Mouse (Mus musculus): ENCODE data around the gene 1810055G02Rik. TPM values are rescaled to one million over a fixed set of nuclear protein-coding genes. Genes with fewer than 3 reads are reported as not detected.

The 1810055G02Rik gene
- polyA plus RNA-seq, 1 experiment from 2014 or later, result 33.4 TPM

DNA sequence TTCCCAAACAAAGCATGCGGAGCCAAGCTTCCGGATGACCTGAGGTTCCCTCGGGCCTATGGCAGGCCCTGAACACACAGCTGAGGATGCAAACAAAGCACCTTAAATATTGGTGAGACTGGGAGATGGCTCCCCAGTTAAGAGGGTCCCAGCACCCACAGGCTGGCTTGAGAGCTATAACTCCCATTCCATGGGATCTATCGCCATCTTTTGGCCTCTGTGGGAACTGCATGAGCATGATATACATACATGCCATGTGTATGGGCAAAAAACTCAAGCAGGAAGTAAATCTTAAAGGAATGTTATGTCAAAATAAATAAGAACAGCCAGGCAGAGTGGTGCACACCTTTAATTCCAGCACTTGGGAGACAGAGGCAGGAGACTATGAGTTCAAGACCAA, 15.8 kb downstream of the 1810055G02Rik start:
- WGBS, result 78% methylated on average over 4 of the region's 4 CpGs
- H3K4me1 ChIP-seq (ENCODE audit: control insufficient read depth, insufficient read depth, low read length), result peaks cover 8% of the 10 kb centered on the region
- H3K27me3 ChIP-seq (ENCODE audit: control insufficient read depth, insufficient read depth, low read depth, low read length), result no peaks in the 10 kb centered on the region
- no peak for ATAC-seq
- no peaks in the 10 kb centered on the region for H3K9me3 ChIP-seq (replicated peaks; ENCODE audit: control insufficient read depth, low read length, poor library complexity, severe bottlenecking)
- H3K4me2 ChIP-seq (ENCODE audit: low read length), result no peak overlapping the region
- H3K36me3 ChIP-seq (ENCODE audit: control insufficient read depth, insufficient read depth, low read length), result no peaks in the 10 kb centered on the region
- H3K4me3 ChIP-seq (ENCODE audit: low read depth, low read length), result no peak overlapping the region
- no peak overlapping the region for H3K9ac ChIP-seq (ENCODE audit: low read depth, low read length)
- no peak overlapping the region for H3K27ac ChIP-seq (ENCODE audit: low read length)

DNA sequence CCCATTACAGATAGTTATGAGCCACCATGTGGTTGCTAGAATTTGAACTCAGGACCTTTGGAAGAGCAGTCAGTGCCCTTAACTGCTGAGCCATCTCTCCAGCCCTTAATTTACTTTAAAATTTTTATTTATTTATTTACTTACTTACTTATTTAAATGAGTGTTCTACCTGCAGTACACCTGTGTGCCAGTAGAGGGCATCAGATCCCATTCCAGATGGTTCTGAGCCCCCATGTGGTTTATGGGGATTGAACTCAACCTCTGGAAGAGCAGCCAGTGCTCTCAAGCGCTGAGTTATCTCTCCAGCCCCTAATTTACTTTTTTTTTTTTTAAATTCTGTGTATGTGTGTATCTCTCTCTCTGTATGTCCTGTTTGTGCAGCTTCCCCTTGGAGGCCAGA, 16.7 kb downstream of the 1810055G02Rik start:
- no peaks in the 10 kb centered on the region for H3K36me3 ChIP-seq (ENCODE audit: control insufficient read depth, insufficient read depth, low read length)
- no peak overlapping the region for H3K27ac ChIP-seq (ENCODE audit: low read length)
- H3K9ac ChIP-seq (ENCODE audit: low read depth, low read length), result no peak overlapping the region
- H3K9me3 ChIP-seq (replicated peaks; ENCODE audit: control insufficient read depth, low read length, poor library complexity, severe bottlenecking), result no peaks in the 10 kb centered on the region
- H3K4me3 ChIP-seq (ENCODE audit: low read depth, low read length), result no peak overlapping the region
- H3K27me3 ChIP-seq (ENCODE audit: control insufficient read depth, insufficient read depth, low read depth, low read length), result no peaks in the 10 kb centered on the region
- no peak overlapping the region for H3K4me2 ChIP-seq (ENCODE audit: low read length)
- 21% methylated on average over 1 of the region's 1 CpGs for WGBS
- H3K4me1 ChIP-seq (ENCODE audit: control insufficient read depth, insufficient read depth, low read length), result 0 out of 2 replicates have a peak, but pooled peaks cover 3% of the 10 kb centered on the region
- no peak for ATAC-seq

DNA sequence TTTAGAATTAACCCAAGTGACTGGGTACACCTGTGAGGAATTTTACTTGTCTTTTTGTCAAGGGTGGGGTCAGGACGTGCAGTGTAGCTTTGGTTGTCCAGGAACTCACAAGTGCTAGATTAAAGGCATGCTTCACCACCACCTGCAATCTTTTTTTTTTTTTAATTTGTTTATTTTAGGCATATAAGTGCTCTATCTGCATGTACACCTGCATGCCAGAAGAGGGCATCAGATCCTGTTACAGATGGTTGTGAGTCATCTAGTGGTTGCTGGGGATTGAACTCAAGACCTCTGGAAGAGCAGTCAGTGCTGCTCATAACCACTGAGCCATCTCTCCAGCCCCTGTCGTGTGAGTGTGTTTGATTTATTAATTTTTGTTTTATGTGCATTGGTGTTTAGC, 20.8 kb downstream of the 1810055G02Rik start:
- no peak for ATAC-seq
- no peaks in the 10 kb centered on the region for H3K9me3 ChIP-seq (replicated peaks; ENCODE audit: control insufficient read depth, low read length, poor library complexity, severe bottlenecking)
- 83% methylated on average over 2 of the region's 2 CpGs for WGBS
- H3K27ac ChIP-seq (ENCODE audit: low read length), result no peak overlapping the region
- no peak overlapping the region for H3K4me2 ChIP-seq (ENCODE audit: low read length)
- H3K9ac ChIP-seq (ENCODE audit: low read depth, low read length), result no peak overlapping the region
- H3K4me3 ChIP-seq (ENCODE audit: low read depth, low read length), result no peak overlapping the region
- no peaks in the 10 kb centered on the region for H3K4me1 ChIP-seq (ENCODE audit: control insufficient read depth, insufficient read depth, low read length)
- H3K27me3 ChIP-seq (ENCODE audit: control insufficient read depth, insufficient read depth, low read depth, low read length), result no peaks in the 10 kb centered on the region
- no peaks in the 10 kb centered on the region for H3K36me3 ChIP-seq (ENCODE audit: control insufficient read depth, insufficient read depth, low read length)

DNA sequence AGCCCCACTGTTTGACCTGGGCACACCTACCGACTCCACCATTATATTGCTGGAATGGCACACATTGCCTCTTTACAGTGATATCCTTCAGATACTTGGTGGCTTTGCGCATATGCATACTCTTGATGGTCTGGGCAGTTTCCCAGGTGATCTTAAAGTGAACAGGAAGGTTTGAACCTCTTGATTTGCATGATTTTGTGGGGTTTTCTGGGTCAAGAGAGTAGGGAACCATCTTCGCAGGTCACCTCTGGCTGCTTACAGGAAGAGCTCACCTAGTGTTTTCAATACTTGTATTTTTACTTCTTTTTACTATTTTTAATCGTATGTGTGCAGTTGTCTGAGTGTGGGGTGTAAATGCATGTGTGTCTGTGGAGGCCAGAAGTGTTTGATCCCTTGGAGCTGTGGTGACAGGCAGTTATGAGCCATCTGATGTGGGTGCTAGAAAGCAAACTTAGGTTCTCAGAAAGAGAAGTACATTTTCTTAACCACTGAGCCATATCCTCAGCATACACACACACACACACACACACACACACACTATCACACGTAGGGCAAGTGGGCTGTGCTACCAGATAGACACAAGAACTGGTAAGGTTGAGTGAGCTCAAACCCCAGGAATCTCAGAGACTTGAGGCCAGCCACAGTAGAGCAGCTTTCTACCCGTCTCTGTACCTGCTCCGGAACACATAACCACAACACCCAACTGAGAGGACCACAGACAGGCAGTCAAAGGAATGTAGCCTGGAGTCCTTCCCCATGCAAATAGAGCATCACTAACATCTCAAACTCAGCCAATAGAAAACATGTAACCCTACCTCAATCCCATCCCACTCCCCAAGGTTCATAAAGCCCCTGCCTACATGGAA, 22.9 kb downstream of the 1810055G02Rik start:
- Histone ChIP-seq H3K9me3 (replicated peaks; ENCODE audit: control insufficient read depth, low read length, poor library complexity, severe bottlenecking) (no peaks in the 10 kb centered on the region), H3K36me3 (ENCODE audit: control insufficient read depth, insufficient read depth, low read length) (no peaks in the 10 kb centered on the region), H3K4me3 (ENCODE audit: low read depth, low read length) (no peak overlapping the region), H3K9ac (ENCODE audit: low read depth, low read length) (no peak overlapping the region), H3K27me3 (ENCODE audit: control insufficient read depth, insufficient read depth, low read depth, low read length) (no peaks in the 10 kb centered on the region), H3K4me2 (ENCODE audit: low read length) (no peak overlapping the region), H3K27ac (ENCODE audit: low read length) (no peak overlapping the region), H3K4me1 (ENCODE audit: control insufficient read depth, insufficient read depth, low read length) (no peaks in the 10 kb centered on the region)
- ATAC-seq, result no peak
- WGBS, result 85% methylated on average over 7 of the region's 7 CpGs

DNA sequence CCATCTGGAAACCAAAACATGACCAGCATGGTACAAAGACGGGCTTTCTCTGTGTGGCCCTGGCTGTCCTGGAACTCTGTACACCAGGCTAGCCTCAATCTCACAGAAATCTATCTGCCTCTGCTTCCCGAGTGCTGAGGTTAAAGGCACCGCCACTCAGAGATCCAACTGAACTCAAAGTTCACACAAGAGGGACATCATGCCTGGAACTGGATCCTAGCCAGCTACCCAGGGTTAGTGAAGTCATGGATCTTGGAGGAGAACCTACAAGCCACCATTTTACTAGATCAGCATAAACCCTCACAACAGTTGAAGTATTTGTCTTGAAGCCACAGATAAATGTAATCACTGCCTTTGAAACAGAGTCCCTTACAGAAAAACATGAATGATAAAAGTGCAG, 27.9 kb downstream of the 1810055G02Rik start:
- no peak overlapping the region for H3K9ac ChIP-seq (ENCODE audit: low read depth, low read length)
- WGBS, result 92% methylated on average over 3 of the region's 3 CpGs
- H3K9me3 ChIP-seq (replicated peaks; ENCODE audit: control insufficient read depth, low read length, poor library complexity, severe bottlenecking), result no peaks in the 10 kb centered on the region
- H3K36me3 ChIP-seq (ENCODE audit: control insufficient read depth, insufficient read depth, low read length), result no peaks in the 10 kb centered on the region
- no peak for ATAC-seq
- no peaks in the 10 kb centered on the region for H3K27me3 ChIP-seq (ENCODE audit: control insufficient read depth, insufficient read depth, low read depth, low read length)
- H3K4me3 ChIP-seq (ENCODE audit: low read depth, low read length), result no peak overlapping the region
- no peaks in the 10 kb centered on the region for H3K4me1 ChIP-seq (ENCODE audit: control insufficient read depth, insufficient read depth, low read length)
- H3K27ac ChIP-seq (ENCODE audit: low read length), result no peak overlapping the region
- H3K4me2 ChIP-seq (ENCODE audit: low read length), result no peak overlapping the region

DNA sequence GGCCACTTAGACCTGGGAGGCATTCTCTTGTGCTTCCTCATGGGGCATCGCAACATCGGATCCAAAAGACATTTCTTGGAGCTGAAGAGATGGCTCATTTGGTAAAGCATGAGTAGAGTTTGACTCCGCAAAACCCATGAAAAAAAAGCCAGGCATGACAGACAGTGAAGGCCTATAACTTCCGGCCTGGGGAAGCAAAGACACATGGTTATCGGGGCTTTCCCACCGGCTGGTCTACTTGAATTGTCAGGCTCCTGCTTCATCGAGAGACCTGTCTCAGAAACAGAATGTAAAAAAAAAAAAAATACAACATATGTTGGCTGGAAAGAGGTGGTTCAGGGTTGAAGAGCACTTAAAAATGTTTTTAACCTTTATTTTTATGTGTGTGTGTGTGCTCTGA, 31.6 kb downstream of the 1810055G02Rik start:
- Histone ChIP-seq H3K9me3 (replicated peaks; ENCODE audit: control insufficient read depth, low read length, poor library complexity, severe bottlenecking) (no peaks in the 10 kb centered on the region), H3K36me3 (ENCODE audit: control insufficient read depth, insufficient read depth, low read length) (no peaks in the 10 kb centered on the region), H3K4me3 (ENCODE audit: low read depth, low read length) (no peak overlapping the region), H3K9ac (ENCODE audit: low read depth, low read length) (no peak overlapping the region), H3K4me2 (ENCODE audit: low read length) (no peak overlapping the region), H3K27ac (ENCODE audit: low read length) (no peak overlapping the region), H3K4me1 (ENCODE audit: control insufficient read depth, insufficient read depth, low read length) (peaks cover 14% of the 10 kb centered on the region), H3K27me3 (ENCODE audit: control insufficient read depth, insufficient read depth, low read depth, low read length) (no peaks in the 10 kb centered on the region)
- no peak for ATAC-seq
- 95% methylated on average over 7 of the region's 7 CpGs for WGBS

DNA sequence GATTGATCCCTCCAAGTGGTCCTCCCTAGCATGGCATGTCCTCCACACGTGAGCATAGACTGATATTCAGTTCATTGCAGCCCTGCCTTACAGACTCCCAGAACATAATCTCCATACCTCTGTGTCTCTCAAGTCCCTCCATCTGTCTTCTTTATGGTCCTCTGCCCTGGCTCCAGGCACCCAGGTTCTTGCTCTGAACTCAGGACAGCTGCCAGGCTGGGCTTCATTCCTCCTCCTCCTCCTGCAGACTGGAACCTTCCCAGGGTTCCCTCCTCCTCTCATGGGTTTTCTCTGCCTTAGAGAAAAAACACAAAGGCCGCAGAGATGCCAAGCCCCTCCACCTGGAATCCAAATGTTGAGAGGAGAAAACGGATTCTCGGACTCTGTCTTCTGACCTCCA, 34.6 kb downstream of the 1810055G02Rik start:
- ATAC-seq, result 0 out of 2 replicates have a peak, but pooled peaks have one; percentile 44
- H3K4me2 ChIP-seq (ENCODE audit: low read length), result peak overlapping the region; percentile 70
- H3K9ac ChIP-seq (ENCODE audit: low read depth, low read length), result peak overlapping the region; percentile 36; the same call in 1 of the 2 replicates
- peaks cover 15% of the 10 kb centered on the region for H3K4me1 ChIP-seq (ENCODE audit: control insufficient read depth, insufficient read depth, low read length)
- peak overlapping the region; percentile 20; the same call in 1 of the 2 replicates for H3K4me3 ChIP-seq (ENCODE audit: low read depth, low read length)
- WGBS, result 31% methylated on average over 4 of the region's 4 CpGs
- H3K36me3 ChIP-seq (ENCODE audit: control insufficient read depth, insufficient read depth, low read length), result no peaks in the 10 kb centered on the region
- H3K27ac ChIP-seq (ENCODE audit: low read length), result peak overlapping the region; percentile 81
- H3K27me3 ChIP-seq (ENCODE audit: control insufficient read depth, insufficient read depth, low read depth, low read length), result no peaks in the 10 kb centered on the region
- H3K9me3 ChIP-seq (replicated peaks; ENCODE audit: control insufficient read depth, low read length, poor library complexity, severe bottlenecking), result no peaks in the 10 kb centered on the region

DNA sequence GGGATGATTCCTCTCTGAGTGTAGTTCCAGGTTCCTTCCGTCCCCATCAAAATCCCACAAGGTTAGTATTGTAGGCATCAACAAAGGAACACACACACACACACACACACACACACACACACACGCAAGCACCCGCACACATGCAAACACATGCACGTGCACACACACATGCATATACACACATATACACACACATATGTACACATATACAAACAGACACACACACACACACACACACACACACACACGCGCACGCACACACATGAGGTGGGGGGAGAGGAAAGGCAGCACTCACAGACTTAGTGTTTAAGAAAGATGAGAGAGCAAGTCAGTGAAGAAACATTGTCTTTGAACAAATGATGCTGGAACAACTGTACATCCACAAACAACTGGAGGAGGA, 35.3 kb downstream of the 1810055G02Rik start:
- Histone ChIP-seq H3K36me3 (ENCODE audit: control insufficient read depth, insufficient read depth, low read length) (no peaks in the 10 kb centered on the region), H3K4me2 (ENCODE audit: low read length) (peak overlapping the region; percentile 70), H3K9ac (ENCODE audit: low read depth, low read length) (peak overlapping the region; percentile 91), H3K27ac (ENCODE audit: low read length) (peak overlapping the region; percentile 68), H3K4me1 (ENCODE audit: control insufficient read depth, insufficient read depth, low read length) (peaks cover 15% of the 10 kb centered on the region), H3K27me3 (ENCODE audit: control insufficient read depth, insufficient read depth, low read depth, low read length) (no peaks in the 10 kb centered on the region), H3K9me3 (replicated peaks; ENCODE audit: control insufficient read depth, low read length, poor library complexity, severe bottlenecking) (no peaks in the 10 kb centered on the region), H3K4me3 (ENCODE audit: low read depth, low read length) (peak overlapping the region; percentile 61)
- ATAC-seq, result peak; percentile 69; the same call in 1 of the 2 replicates
- WGBS, result 72% methylated on average over 7 of the region's 7 CpGs

DNA sequence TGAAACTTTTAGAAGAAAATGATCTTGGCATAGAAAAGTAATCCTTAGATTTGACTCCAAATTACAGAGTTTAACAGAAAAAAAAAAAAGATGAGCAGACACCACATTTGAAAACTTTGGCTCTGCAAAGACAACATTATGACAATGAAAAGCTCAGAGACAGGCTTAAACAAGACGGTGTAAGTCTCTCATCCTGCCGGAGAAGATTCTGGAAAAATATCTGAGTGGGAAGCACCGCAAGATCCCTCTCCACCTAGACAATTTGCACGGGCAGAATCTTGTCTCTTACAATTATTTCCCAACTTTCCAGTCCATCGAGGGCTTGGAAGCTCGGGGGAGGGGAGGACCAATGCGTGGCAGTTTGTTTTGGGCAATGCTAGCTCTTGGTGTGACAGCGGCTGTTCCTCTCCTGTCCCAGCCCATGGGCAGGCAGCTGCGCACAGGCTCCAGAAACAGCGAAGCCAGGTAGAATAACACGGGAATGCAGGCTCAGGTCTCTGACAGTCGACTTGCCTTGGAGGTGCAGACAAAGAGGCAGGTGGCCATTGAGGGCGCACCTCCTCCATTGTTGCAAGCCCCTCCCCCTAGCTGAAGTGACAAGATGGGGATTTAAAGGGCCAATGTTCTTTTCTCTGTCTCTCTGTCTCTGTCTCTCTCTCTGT, 35.9 kb downstream of the 1810055G02Rik start:
- H3K4me1 ChIP-seq (ENCODE audit: control insufficient read depth, insufficient read depth, low read length), result peaks cover 15% of the 10 kb centered on the region
- WGBS, result under 1% methylated on average over 13 of the region's 13 CpGs

More for the DNA sequence above, 35.9 kb downstream of the 1810055G02Rik start:
- Histone ChIP-seq H3K9ac (ENCODE audit: low read depth, low read length) (peak overlapping the region; percentile 91), H3K27me3 (ENCODE audit: control insufficient read depth, insufficient read depth, low read depth, low read length) (no peaks in the 10 kb centered on the region), H3K4me2 (ENCODE audit: low read length) (peak overlapping the region; percentile 70), H3K9me3 (replicated peaks; ENCODE audit: control insufficient read depth, low read length, poor library complexity, severe bottlenecking) (no peaks in the 10 kb centered on the region), H3K4me3 (ENCODE audit: low read depth, low read length) (peak overlapping the region; percentile 61), H3K36me3 (ENCODE audit: control insufficient read depth, insufficient read depth, low read length) (no peaks in the 10 kb centered on the region), H3K27ac (ENCODE audit: low read length) (peak overlapping the region; percentile 98)
- ATAC-seq, result peak; percentile 89
